Mouse (Mus musculus) cerebellum, adult 2 months (tissue): ENCODE data around the gene Rbm33. TPM values are rescaled to one million over a fixed set of nuclear protein-coding genes. Genes with fewer than 3 reads are reported as not detected.

Experiments used
- DNase-seq, 2 experiments: peaks; one replicate each; pipeline ENCODE4 v3.0.0; 2021
- H3K27ac ChIP-seq: fragments of 200-500 bp; 2 replicates; pipeline ENCODE4 v1.5.1; 2012; ENCODE audit warnings: low read length, control low read depth, inconsistent platforms; ENCODE audit not compliant: insufficient read depth
- H3K27me3 ChIP-seq: fragments of 200-500 bp; 2 replicates; pipeline ENCODE4 v1.6.1; 2012; ENCODE audit warnings: inconsistent platforms, mild to moderate bottlenecking, low read length, moderate library complexity; ENCODE audit not compliant: control insufficient read depth, insufficient read depth
- H3K4me1 ChIP-seq: fragments of 200-500 bp; 2 replicates; pipeline ENCODE4 v1.6.1; 2011; ENCODE audit warnings: low read length; ENCODE audit not compliant: control insufficient read depth, insufficient read depth
- H3K4me3 ChIP-seq: fragments of 200-500 bp; replicated peaks from 2 replicates; pipeline ENCODE3; 2011; ENCODE audit warnings: mild to moderate bottlenecking, low read depth, low read length, control low read depth; ENCODE audit not compliant: insufficient read depth
- CTCF ChIP-seq: fragments of 200-500 bp; IDR thresholded peaks from 2 replicates; pipeline ENCODE4 v1.5.1; 2011; ENCODE audit warnings: low read depth, mild to moderate bottlenecking, control low read depth, low read length, moderate library complexity, borderline replicate concordance; ENCODE audit not compliant: insufficient read depth
- POLR2A ChIP-seq: fragments of 200-500 bp; IDR thresholded peaks from 2 replicates; pipeline ENCODE4 v1.6.1; 2011; ENCODE audit warnings: low read length, control low read depth, borderline replicate concordance; ENCODE audit not compliant: insufficient read depth
- WGBS: fragments of 180-500 bp; shearing (Covaris S2); methylation state at CpG from one replicate; pipeline ENCODE4 v1.1.7; 2018; 5-methylcytosine and 5-hydroxymethylcytosine counted together
- polyA plus RNA-seq: library from polyadenylated mRNA; depleted of rRNA; stranded (reverse); fragments of >200 nt; gene quantifications from 2 replicates; pipeline ENCODE4 v1.2.3, GENCODE M21; 2012; rRNA removed

Gene Rbm33
- polyA plus RNA-seq, 1 experiment: 52.4 TPM

- peaks cover 2% of the 10 kb centered on the region; the same call in 1 of the 2 replicates for H3K27me3 ChIP-seq
- DNase-seq: no peak
Measured at GRCm38 (mm10) chr5:28466760-28467306, 149.9 kb downstream of the Rbm33 start, which contains the start of gene Shh. TSS of gene Shh (minus strand) at chr5:28467256.

More at GRCm38 (mm10) chr5:28466760-28467306, 149.9 kb downstream of the Rbm33 start, which contains the start of gene Shh:
- Histone ChIP-seq H3K4me3 (no peak within 1 kb of the TSS), H3K4me1 (no peaks in the 10 kb centered on the region), H3K27ac (no peak within 1 kb of the TSS)
- no peak for TF ChIP-seq CTCF
- TF ChIP-seq POLR2A: no peak
- WGBS: 1% methylated on average over 31 of the region's 31 CpGs

Other genes with a start within 250 kb of the Rbm33 start
- gene Insig1, start 245.8 kb upstream of the Rbm33 start, polyA plus RNA-seq: 115 and 125 TPM in 2 replicates
- gene En2, start 151.4 kb upstream of the Rbm33 start, polyA plus RNA-seq: 72.9 and 92.2 TPM in 2 replicates
- gene Cnpy1, start 71.3 kb upstream of the Rbm33 start, polyA plus RNA-seq: 313 and 399 TPM in 2 replicates
- 5.1 TPM in 2 replicates for gene Shh, start 150.1 kb downstream of the Rbm33 start, polyA plus RNA-seq